Mouse (Mus musculus) ES-Bruce4 (cell line): ENCODE measurements around the gene 9130230L23Rik.
A peak's percentile ranks its signal among the peaks of the same experiment; 100 is the strongest.

Source experiments
- CTCF ChIP-seq: IDR thresholded peaks from one replicate; pipeline ENCODE4 v1.8.1; 2011; ENCODE audit warnings: low read depth, low read length
- EP300 ChIP-seq: IDR thresholded peaks from 2 replicates; pipeline ENCODE4 v1.6.1; 2011; ENCODE audit warnings: low read depth, low read length; ENCODE audit not compliant: insufficient read depth

DNA sequence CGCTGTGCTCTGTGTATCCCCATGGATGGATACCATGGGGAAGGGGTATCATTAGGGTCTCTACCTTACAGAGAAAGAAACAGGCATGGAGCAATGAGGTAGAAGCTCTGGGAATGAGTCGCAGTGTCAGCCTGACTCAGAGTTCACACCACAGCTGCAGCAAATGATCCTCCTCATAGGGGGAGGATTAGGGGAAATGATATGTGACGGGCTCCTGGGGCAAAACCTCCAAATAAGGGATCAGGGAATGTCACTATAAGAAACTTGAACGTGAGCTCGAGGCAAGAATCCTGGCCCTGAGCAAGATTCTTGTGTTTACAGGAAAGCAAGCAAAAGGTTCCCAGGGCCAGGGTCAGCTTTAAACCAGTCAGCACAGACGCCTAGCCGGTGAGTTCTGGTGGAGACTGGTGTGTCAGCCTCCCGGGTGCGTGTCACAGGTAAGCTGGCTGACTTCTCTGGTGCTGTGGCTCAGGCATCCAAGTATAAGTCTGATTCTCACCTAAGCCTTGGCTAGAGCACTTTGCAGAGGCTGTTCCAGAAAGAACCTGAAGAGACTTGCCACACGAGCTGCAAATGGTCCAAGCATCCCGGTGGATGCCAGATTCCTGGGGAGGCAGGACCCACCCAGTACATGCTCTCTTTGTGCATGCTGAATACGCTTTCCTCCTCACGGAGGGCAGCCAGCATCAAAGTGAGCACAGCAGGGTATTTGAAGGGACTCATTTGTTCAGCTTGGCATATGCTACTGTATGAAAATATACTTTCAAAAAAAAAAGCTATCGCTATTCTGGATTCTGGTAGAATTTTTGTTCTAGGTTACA lies 30.5 kb upstream of the 9130230L23Rik start:
- TF ChIP-seq EP300 (0 out of 2 replicates have a peak, but pooled peaks have one; percentile 18), CTCF (no peak)
